Mouse (Mus musculus): ENCODE results near the gene 3110070M22Rik.
"Not testable (repeated sequence)": the region's sequence is repeated elsewhere in the genome, so short reads cannot be mapped to it uniquely, and the experiment has no call there.

3110070M22Rik gene

DNA sequence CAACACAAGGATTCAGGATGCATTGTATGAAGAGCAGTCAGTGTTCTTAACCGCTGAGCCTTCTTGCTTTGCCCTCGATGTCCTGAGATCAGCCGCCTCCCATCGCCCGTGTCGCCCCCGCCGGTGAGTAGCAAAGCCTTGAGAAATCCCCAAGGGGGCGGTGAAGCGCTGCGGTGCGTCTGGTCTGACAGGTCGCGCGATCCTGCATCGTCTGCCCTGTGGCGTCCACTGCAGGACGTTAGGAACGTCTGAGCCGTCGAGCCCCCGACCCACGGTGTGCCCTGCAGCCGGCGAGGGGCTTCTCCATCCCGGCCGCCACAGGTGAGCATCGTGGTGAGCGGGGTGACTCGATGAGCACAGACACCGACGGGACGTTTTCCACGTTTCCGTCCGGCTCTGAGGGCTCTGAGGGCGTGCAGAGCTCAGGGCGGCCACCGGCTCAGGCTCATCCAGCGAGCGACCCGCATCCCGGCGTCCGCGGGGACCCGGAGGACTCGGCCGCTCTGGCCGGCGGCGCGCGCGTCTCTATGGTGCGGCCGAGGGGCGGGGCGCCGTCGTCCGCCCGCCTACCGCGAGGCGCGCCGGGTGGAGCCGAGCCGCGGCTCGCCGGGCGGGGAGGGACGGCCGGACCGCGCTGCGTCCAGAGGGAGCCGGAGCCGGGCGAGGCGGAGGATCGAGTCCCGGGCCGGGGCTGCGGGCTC is at the start of gene 3110070M22Rik, which contains the start of gene Tmem267:
3110070M22Rik (minus strand) TSS at position 504 of the 701 bp plus-strand sequence.
Tmem267 (plus strand) TSS at position 160 of the 701 bp plus-strand sequence.
- in situ Hi-C loops (cut with MboI, MseI) = loop anchor here (5.0 kb wide), 1 partner anchor 109 kb away; no protein-coding TSS in a partner anchor

DNA sequence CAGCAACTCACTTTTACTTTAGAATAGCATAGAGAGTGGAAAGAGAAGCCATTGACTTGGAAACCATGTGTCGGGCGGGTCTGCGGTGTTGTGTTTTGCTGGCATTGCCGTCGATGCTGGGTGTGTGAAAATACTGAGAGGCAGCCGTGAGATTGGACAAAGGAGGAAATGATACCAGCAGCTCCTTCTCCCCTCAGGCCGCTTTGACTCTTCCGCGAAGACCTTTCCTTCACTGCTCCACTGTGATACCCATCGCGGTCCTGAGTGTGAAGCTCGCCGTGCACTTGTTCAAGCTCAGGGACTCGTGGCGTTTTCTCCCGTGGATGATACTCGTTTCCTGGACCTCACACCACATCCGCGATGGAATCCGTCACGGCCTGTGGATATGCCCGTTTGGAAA is 6.8 kb upstream of the 3110070M22Rik start:
- in situ Hi-C loops (cut with MboI, MseI) = not testable (repeated sequence)

DNA sequence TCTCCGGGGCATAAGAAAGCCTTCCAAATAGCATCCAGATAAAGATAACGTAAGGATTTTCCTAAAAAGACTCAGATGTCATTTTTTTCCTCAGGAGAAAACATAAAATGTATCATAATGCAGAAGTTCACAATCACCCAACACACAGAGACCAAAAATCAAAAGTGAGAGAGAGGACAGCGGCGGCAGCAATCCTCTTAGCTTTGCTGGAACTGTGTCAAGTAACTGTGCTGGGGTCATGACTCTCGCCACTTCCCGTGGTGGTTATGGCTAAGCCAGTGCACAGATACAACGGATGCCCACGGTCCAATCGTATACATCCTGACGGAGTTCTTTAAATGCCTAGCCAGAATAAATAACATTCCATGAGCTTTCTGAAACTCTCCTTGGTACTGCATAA is 3.9 kb upstream of the 3110070M22Rik start:
- in situ Hi-C loops (cut with MboI, MseI) = not testable (repeated sequence)

DNA sequence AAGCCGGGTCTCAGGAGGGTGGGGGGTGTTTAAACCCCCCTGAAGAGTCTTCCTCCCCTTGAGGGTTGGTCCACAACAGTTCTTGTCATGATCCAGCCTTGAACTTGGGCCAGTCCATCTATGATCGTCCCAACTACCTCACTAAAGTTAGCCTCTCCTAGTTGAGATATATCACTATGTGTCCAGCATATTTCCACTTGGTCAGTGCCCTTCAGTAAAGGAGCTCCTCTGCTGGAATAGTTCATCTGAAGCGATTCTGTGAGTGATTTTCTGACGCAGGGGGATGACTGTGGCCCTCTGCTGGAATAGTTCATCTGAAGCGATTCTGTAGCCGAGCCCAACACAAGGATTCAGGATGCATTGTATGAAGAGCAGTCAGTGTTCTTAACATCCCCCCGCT is 829 bp downstream of the 3110070M22Rik start:
- in situ Hi-C loops (cut with MboI, MseI) = loop anchor here (5.0 kb wide), 1 partner anchor 110 kb away; no protein-coding TSS in a partner anchor

DNA sequence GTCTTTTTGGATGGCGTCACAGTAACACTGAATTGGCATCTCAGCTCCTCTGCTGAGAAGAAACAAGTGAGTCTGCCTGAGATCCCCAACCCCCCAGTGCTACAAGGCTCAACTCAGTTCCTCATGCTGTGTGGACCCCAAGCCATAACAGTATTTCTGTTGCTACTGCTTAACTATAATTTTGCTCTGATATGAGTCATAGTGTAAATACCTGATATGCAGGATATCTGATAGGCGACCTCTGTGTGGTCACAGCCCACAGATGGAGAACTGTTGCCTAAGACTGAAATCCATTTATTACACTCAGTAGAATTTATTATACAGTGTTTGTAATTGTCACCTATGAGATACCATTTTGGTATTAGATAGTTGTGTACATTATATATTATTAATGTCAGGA is 10.4 kb downstream of the 3110070M22Rik start:
- in situ Hi-C loops (cut with MboI, MseI) = no loop called here

DNA sequence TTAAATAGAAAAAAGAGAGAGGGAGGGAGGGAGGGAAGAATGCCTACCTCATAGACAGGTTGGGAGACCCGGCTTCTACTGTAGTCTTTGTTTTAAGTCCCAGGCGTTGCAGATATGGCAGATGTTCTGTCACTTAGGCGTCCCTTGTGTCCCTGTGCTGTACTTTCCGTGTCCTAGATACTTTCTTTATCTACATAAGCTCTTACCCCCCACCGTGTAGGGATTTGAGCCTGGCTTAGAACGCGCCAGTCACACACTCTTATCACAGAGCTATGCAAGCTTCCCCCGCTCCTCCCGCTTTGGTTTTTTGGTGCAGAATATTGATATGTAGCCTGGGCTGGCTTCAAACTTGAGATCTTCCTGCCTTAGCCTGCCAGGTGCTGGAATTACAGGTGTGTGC is 11.6 kb downstream of the 3110070M22Rik start:
- in situ Hi-C loops (cut with MboI, MseI) = no loop called here

DNA sequence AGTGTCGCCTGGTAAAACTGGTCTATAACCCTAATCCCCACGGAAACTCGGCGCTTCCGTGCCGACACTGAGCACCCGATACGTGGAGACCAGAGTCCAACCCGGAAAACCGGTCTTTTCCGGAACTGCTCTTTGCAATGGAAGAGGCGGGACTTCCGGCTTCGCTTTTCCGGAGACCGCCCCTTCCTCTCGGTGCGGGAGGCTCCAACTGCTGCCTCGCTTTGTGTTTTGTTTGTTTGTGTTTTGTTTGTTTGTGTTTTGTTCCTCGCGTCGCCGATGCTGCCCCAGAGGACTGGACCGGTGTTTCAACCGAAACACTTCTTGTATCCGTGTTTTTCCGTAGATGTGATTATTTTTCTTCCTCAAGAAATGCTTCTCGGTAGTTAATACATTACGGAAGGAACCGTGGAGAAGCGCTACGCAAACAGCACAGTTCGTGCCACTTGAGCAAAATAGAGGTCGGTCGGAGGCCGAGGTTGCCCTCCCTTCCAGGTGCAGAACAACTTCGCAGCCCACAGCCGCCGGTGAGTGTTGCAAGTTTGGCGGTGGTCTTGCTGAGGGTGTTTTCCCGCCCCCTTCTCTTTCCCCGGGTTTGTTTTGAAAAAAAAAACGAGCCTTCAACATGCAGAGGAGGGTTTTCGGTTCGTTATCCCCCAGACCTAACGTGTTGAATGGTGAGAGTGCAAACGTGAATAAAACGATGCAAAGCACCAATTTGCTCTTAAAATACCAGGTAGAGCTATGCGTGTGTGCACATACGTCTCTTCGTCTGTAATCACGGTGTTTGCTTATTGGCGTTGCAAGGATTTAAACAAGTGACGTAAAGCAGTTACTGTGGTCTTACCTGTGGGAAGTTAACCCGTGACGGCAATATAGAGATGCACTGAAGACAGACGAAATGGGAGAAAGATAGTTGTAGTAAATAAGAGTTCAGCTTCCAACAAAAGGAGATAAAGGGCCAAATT is 25.3 kb downstream of the 3110070M22Rik start, which contains the start of gene 4833420G17Rik:
4833420G17Rik (plus strand) TSS at position 173 of the 965 bp plus-strand sequence.
- in situ Hi-C loops (cut with MboI, MseI) = loop anchor here (10.0 to 25.0 kb wide), 2 partner anchors 222 to 1076 kb away; partner anchors contain the start of genes B430218F22Rik and Mrps30

DNA sequence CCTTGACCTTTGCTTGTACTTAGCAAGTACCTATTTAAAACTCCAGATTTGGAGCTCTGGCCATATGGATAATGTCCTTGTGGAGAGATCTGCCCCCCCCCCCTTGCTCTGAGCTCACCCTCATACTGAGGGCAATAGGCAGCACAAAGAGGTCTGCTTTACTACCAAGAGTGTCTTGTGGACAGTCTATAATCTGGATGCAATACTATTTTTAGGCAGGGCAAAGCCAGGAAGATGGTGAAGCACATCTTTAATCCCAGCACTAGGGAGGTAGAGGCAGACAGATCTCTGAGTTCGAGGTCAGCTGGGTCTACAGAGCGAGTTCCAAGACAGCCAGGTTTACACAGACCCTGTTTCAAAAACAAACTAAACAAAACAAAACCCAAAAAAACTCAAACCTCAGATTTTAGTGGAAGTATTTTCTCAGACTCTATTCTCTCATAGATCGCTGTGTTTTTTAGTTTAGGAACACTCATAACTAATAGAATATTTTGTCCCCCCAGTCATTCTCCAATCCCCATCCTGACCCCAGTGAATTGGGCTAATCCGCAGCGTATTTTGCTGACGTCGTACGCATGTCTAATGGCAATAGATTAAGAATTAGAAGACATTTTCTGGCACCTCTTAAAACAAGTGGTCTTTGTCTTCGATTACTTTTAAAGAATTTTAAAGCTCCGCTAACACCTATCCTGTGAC is 26.1 kb downstream of the 3110070M22Rik start:
- in situ Hi-C loops (cut with MboI, MseI) = loop anchor here (10.0 to 25.0 kb wide), 2 partner anchors 223 to 1075 kb away; partner anchors contain the start of genes B430218F22Rik and Mrps30

DNA sequence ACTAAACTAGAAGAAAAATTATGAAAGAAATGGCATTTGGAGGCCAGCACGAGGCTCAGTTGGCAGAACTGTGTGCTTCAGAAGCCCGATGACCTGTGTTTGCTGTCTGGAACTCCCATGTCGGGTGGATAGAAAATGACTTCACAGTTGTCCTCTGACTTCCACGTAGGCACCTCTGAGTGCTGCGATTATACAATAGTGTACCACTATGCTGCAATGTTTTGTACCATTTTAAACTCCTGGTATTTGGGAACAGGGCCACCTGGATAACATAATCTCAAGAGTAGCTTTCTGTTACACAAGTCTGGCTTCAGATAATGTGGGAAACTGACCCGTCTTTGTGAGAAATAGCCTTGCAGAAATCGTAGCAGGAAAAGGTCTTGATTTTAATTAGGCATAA is 31.8 kb downstream of the 3110070M22Rik start:
- in situ Hi-C loops (cut with MboI, MseI) = loop anchor here (25.0 kb wide), 1 partner anchor 1069 kb away; the partner anchor contains the start of genes B430218F22Rik and Mrps30

DNA sequence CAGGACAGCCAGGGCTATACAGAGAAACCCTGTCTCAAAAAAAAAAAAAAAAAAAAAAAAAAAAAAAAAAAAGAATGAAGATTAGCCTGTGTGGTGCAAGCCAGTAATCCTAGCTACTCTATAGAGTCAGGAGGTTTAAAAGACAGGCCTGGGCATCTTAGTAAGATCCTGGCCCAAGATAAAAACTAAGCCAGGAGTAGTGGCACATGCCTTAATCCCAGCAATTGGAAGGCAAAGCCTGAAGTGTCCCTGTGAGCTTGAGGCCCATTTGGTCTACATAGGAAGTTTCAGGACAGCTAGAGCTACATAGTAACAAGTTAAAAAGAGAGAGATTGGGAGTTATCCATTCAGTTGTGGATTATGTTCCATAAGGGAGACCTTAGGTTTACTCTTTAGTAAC is 33.1 kb downstream of the 3110070M22Rik start:
- in situ Hi-C loops (cut with MboI, MseI) = loop anchor here (25.0 kb wide), 1 partner anchor 1068 kb away; the partner anchor contains the start of genes B430218F22Rik and Mrps30

DNA sequence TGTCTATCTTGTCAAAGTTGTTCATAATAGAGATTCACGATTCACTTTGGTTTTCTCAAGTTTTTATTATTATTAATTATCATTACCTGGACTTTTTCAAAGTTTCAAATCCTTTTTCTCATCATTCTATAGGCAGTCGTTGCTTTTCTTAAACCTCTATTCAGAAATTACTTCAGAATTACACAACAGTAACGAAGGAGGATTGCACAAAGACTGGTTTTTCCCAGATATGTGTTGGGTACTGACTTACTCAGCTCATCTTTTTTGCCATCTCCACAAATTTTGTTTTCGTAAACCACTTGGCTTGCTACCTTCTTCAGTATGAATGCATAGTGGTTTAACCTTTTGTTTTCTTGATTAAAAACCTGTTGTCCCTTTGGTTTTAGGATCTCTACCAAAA is 34.6 kb downstream of the 3110070M22Rik start:
- in situ Hi-C loops (cut with MboI, MseI) = loop anchor here (25.0 kb wide), 1 partner anchor 1066 kb away; the partner anchor contains the start of genes B430218F22Rik and Mrps30

DNA sequence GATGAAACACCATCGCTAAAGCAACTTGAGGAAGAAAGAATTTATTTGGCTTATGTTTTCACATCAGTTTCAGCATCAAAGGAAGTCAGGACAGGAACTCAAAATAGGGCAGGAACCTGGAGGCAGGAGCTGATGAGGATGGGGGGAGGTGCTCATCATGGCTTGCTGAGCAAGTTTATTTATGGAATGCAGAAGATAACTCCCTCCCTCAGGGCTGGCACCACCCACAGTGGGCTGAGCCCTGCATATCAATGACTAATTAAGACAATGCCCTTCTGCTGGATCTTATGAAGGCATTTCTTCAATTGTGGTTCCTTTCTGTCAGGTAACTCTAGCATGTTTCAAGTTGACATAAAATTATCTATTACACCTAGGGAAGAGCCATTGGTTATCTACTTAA is 45.9 kb downstream of the 3110070M22Rik start:
- in situ Hi-C loops (cut with MboI, MseI) = no loop called here
